Mouse (Mus musculus) neural tube, embryonic 14.5 days (tissue): Measurements from ENCODE around the gene Rin3. TPM values are rescaled to one million over a fixed set of nuclear protein-coding genes. Genes with fewer than 3 reads are reported as not detected.
A peak's percentile ranks its signal among the peaks of the same experiment; 100 is the strongest.

Experiments
- ATAC-seq: fragments of 200-750 bp; cut with Nextera tagmentation; 2 replicates; pipeline ENCODE4 v1.8.0; 2017; ENCODE audit warnings: low read depth, mild to moderate bottlenecking, moderate TSS enrichment, moderate library complexity
- H3K27ac ChIP-seq: fragments of 300-500 bp; sonication (generic); 2 replicates; pipeline ENCODE4 v1.5.1; 2014; ENCODE audit warnings: low read depth, mild to moderate bottlenecking, control low read depth, low read length, moderate library complexity, mixed read lengths
- H3K27me3 ChIP-seq: fragments of 300-500 bp; sonication (generic); 2 replicates; pipeline ENCODE4 v1.6.1; 2014; ENCODE audit warnings: low read length; ENCODE audit not compliant: control insufficient read depth, insufficient read depth
- H3K36me3 ChIP-seq: fragments of 300-500 bp; sonication (generic); 2 replicates; pipeline ENCODE4 v1.6.1; 2014; ENCODE audit warnings: low read length, mixed read lengths; ENCODE audit not compliant: control insufficient read depth, insufficient read depth
- H3K4me1 ChIP-seq: fragments of 300-500 bp; sonication (generic); 2 replicates; pipeline ENCODE4 v1.6.1; 2014; ENCODE audit warnings: low read length; ENCODE audit not compliant: control insufficient read depth, insufficient read depth
- H3K4me2 ChIP-seq: fragments of 300-500 bp; sonication (generic); 2 replicates; pipeline ENCODE4 v1.6.1; 2014; ENCODE audit warnings: mild to moderate bottlenecking, low read depth, low read length, control low read depth
- H3K4me3 ChIP-seq: fragments of 300-500 bp; sonication (generic); 2 replicates; pipeline ENCODE4 v1.5.1; 2014; ENCODE audit warnings: low read depth, low read length, control low read depth, mixed read lengths
- H3K9ac ChIP-seq: fragments of 300-500 bp; sonication (generic); replicated peaks from 2 replicates; pipeline ENCODE4 v1.6.1; 2014; ENCODE audit warnings: low read depth, mild to moderate bottlenecking, control low read depth, low read length, mixed read lengths
- H3K9me3 ChIP-seq: fragments of 300-500 bp; sonication (generic); 2 replicates; pipeline ENCODE4 v1.6.1; 2016; ENCODE audit warnings: low read length; ENCODE audit not compliant: control insufficient read depth
- WGBS: fragments of 180-500 bp; shearing (Covaris S2); extraction: QIAGEN DNeasy Blood & Tissue Kit; methylation state at CpG from one replicate; pipeline ENCODE4 v1.1.7; 2014; 5-methylcytosine and 5-hydroxymethylcytosine counted together
- polyA plus RNA-seq: library from polyadenylated mRNA; unstranded; fragments of >200 nt; fragmentation: Nextera tagmentation; extraction: Ambion mirVana; gene quantifications from 2 replicates; pipeline ENCODE4 v1.2.1, GENCODE M21; 2014

Rin3 gene
- polyA plus RNA-seq, 1 experiment from 2014 or later, result 0.95 TPM

- no peak for ATAC-seq
- Histone ChIP-seq H3K4me3 (no peak overlapping the region), H3K36me3 (no peaks in the 10 kb centered on the region), H3K4me1 (peaks cover 8% of the 10 kb centered on the region), H3K27ac (no peak overlapping the region), H3K9ac (no peak overlapping the region), H3K9me3 (no peaks in the 10 kb centered on the region), H3K4me2 (peak overlapping the region; percentile 98; the same call in 1 of the 2 replicates), H3K27me3 (no peaks in the 10 kb centered on the region)
- WGBS, result 40% methylated on average over 3 of the region's 3 CpGs
Measured at GRCm38 (mm10) chr12:102284618-102285159, 1.8 kb downstream of the Rin3 start.

- no peaks in the 10 kb centered on the region for H3K9me3 ChIP-seq
- H3K4me3 ChIP-seq, result no peak overlapping the region
- H3K9ac ChIP-seq, result no peak overlapping the region
- 75% methylated on average over 6 of the region's 6 CpGs for WGBS
- H3K36me3 ChIP-seq, result no peaks in the 10 kb centered on the region
- H3K27ac ChIP-seq, result no peak overlapping the region
- H3K4me1 ChIP-seq, result peaks cover 8% of the 10 kb centered on the region
- H3K4me2 ChIP-seq, result no peak overlapping the region
- H3K27me3 ChIP-seq, result no peaks in the 10 kb centered on the region
- ATAC-seq, result no peak
Measured at GRCm38 (mm10) chr12:102285318-102285717, 2.5 kb downstream of the Rin3 start.

GRCm38 (mm10) chr12:102285779-102286178, 2.9 kb downstream of the Rin3 start:
- no peak for ATAC-seq
- WGBS, result 88% methylated on average over 5 of the region's 5 CpGs
- Histone ChIP-seq H3K4me3 (no peak overlapping the region), H3K36me3 (no peaks in the 10 kb centered on the region), H3K27ac (no peak overlapping the region), H3K27me3 (no peaks in the 10 kb centered on the region), H3K9me3 (no peaks in the 10 kb centered on the region), H3K4me2 (no peak overlapping the region), H3K9ac (no peak overlapping the region), H3K4me1 (peaks cover 8% of the 10 kb centered on the region)

- Histone ChIP-seq H3K4me3 (no peak overlapping the region), H3K4me1 (peaks cover 8% of the 10 kb centered on the region), H3K27ac (no peak overlapping the region; the same call in 1 of the 2 replicates), H3K27me3 (no peaks in the 10 kb centered on the region), H3K36me3 (no peaks in the 10 kb centered on the region), H3K9ac (no peak overlapping the region), H3K4me2 (no peak overlapping the region), H3K9me3 (no peaks in the 10 kb centered on the region)
- WGBS, result 57% methylated on average over 10 of the region's 10 CpGs
- no peak for ATAC-seq
Measured at GRCm38 (mm10) chr12:102286681-102287414, 4.0 kb downstream of the Rin3 start.

GRCm38 (mm10) chr12:102287904-102288602, 5.2 kb downstream of the Rin3 start:
- peaks cover 8% of the 10 kb centered on the region for H3K4me1 ChIP-seq
- no peaks in the 10 kb centered on the region for H3K36me3 ChIP-seq

GRCm38 (mm10) chr12:102288846-102289245, 6.0 kb downstream of the Rin3 start:
- H3K9me3 ChIP-seq, result no peaks in the 10 kb centered on the region
- H3K27ac ChIP-seq, result no peak overlapping the region
- H3K4me1 ChIP-seq, result peaks cover 3% of the 10 kb centered on the region
- 33% methylated on average over 2 of the region's 2 CpGs for WGBS
- H3K4me3 ChIP-seq, result no peak overlapping the region
- H3K9ac ChIP-seq, result no peak overlapping the region
- no peak overlapping the region for H3K4me2 ChIP-seq
- H3K36me3 ChIP-seq, result no peaks in the 10 kb centered on the region
- H3K27me3 ChIP-seq, result no peaks in the 10 kb centered on the region
- ATAC-seq, result no peak

More at GRCm38 (mm10) chr12:102287904-102288602, 5.2 kb downstream of the Rin3 start:
- H3K4me2 ChIP-seq, result no peak overlapping the region
- H3K9me3 ChIP-seq, result no peaks in the 10 kb centered on the region
- WGBS, result 77% methylated on average over 6 of the region's 6 CpGs
- no peak overlapping the region for H3K4me3 ChIP-seq
- no peak for ATAC-seq
- no peaks in the 10 kb centered on the region for H3K27me3 ChIP-seq
- H3K27ac ChIP-seq, result no peak overlapping the region
- no peak overlapping the region for H3K9ac ChIP-seq

- H3K27ac ChIP-seq, result no peak overlapping the region
- H3K36me3 ChIP-seq, result no peaks in the 10 kb centered on the region
- H3K9me3 ChIP-seq, result no peaks in the 10 kb centered on the region
- H3K4me1 ChIP-seq, result peaks cover 3% of the 10 kb centered on the region
- no peaks in the 10 kb centered on the region for H3K27me3 ChIP-seq
- WGBS, result 82% methylated on average over 1 of the region's 1 CpGs
- ATAC-seq, result no peak
- H3K9ac ChIP-seq, result no peak overlapping the region
- H3K4me2 ChIP-seq, result no peak overlapping the region
- H3K4me3 ChIP-seq, result no peak overlapping the region
Measured at GRCm38 (mm10) chr12:102289568-102289967, 6.7 kb downstream of the Rin3 start.

GRCm38 (mm10) chr12:102290662-102291061, 7.8 kb downstream of the Rin3 start:
- 81% methylated on average over 2 of the region's 2 CpGs for WGBS
- no peaks in the 10 kb centered on the region for H3K9me3 ChIP-seq
- no peak overlapping the region for H3K27ac ChIP-seq
- H3K4me1 ChIP-seq, result peaks cover 3% of the 10 kb centered on the region
- no peak overlapping the region for H3K4me2 ChIP-seq
- H3K4me3 ChIP-seq, result no peak overlapping the region
- H3K27me3 ChIP-seq, result no peaks in the 10 kb centered on the region
- no peak for ATAC-seq
- H3K36me3 ChIP-seq, result no peaks in the 10 kb centered on the region
- no peak overlapping the region for H3K9ac ChIP-seq

- ATAC-seq, result no peak
- Histone ChIP-seq H3K4me3 (no peak overlapping the region), H3K9ac (no peak overlapping the region), H3K4me2 (no peak overlapping the region), H3K4me1 (no peaks in the 10 kb centered on the region; the same call in 1 of the 2 replicates), H3K27ac (no peak overlapping the region), H3K36me3 (no peaks in the 10 kb centered on the region), H3K27me3 (no peaks in the 10 kb centered on the region), H3K9me3 (no peaks in the 10 kb centered on the region)
- WGBS, result 59% methylated on average over 6 of the region's 6 CpGs
Measured at GRCm38 (mm10) chr12:102291686-102292085, 8.8 kb downstream of the Rin3 start.
